Mouse (Mus musculus) limb, embryonic 14.5 days (tissue): ENCODE data around the gene Gm10642. TPM values are rescaled to one million over a fixed set of nuclear protein-coding genes. Genes with fewer than 3 reads are reported as not detected.

ENCODE experiments used
- ATAC-seq: fragments of 200-750 bp; cut with Nextera tagmentation; 2 replicates; pipeline ENCODE4 v1.8.0; 2017; ENCODE audit warnings: low read depth, moderate number of reproducible peaks, moderate TSS enrichment; ENCODE audit not compliant: low FRiP score
- DNase-seq: peaks from one replicate; pipeline ENCODE4 v3.0.0-alpha.2; 2015; ENCODE audit warnings: low spot score
- H3K27ac ChIP-seq: fragments of 300-500 bp; sonication (generic); replicated peaks from 2 replicates; pipeline ENCODE4 v1.5.1; 2014; ENCODE audit warnings: low read depth, mild to moderate bottlenecking, low read length, moderate library complexity, mixed read lengths
- H3K27me3 ChIP-seq: fragments of 300-500 bp; sonication (generic); 2 replicates; pipeline ENCODE4 v1.6.1; 2014; ENCODE audit warnings: low read length, mixed read lengths; ENCODE audit not compliant: control insufficient read depth, insufficient read depth
- H3K36me3 ChIP-seq: fragments of 300-500 bp; sonication (generic); 2 replicates; pipeline ENCODE4 v1.6.1; 2014; ENCODE audit warnings: mild to moderate bottlenecking, low read length, moderate library complexity, mixed read lengths; ENCODE audit not compliant: control insufficient read depth, insufficient read depth
- H3K4me1 ChIP-seq: fragments of 300-500 bp; sonication (generic); 2 replicates; pipeline ENCODE4 v1.6.1; 2014; ENCODE audit warnings: antibody characterized with exemption, low read length, mixed read lengths; ENCODE audit not compliant: control insufficient read depth, insufficient read depth
- H3K4me2 ChIP-seq: fragments of 300-500 bp; sonication (generic); replicated peaks from 2 replicates; pipeline ENCODE4 v1.6.1; 2014; ENCODE audit warnings: low read depth, mild to moderate bottlenecking, low read length, moderate library complexity; ENCODE audit not compliant: severe bottlenecking
- H3K4me3 ChIP-seq: fragments of 300-500 bp; sonication (generic); replicated peaks from 2 replicates; pipeline ENCODE4 v1.5.1; 2014; ENCODE audit warnings: low read length
- H3K9ac ChIP-seq: fragments of 300-500 bp; sonication (generic); 2 replicates; pipeline ENCODE4 v1.6.1; 2014; ENCODE audit warnings: mild to moderate bottlenecking, low read depth, low read length, moderate library complexity; ENCODE audit not compliant: severe bottlenecking
- H3K9me3 ChIP-seq: fragments of 300-500 bp; sonication (generic); 2 replicates; pipeline ENCODE4 v1.6.1; 2016; ENCODE audit warnings: low read length; ENCODE audit not compliant: control insufficient read depth
- POLR2A ChIP-seq: fragments of 200-500 bp; IDR thresholded peaks from 2 replicates; pipeline ENCODE4 v1.8.0; 2012; ENCODE audit warnings: inconsistent platforms, mild to moderate bottlenecking, moderate library complexity, borderline replicate concordance; ENCODE audit not compliant: insufficient read depth, insufficient read length; ENCODE audit errors: extremely low read depth
- WGBS: fragments of 180-500 bp; shearing (Covaris S2); extraction: QIAGEN DNeasy Blood & Tissue Kit; methylation state at CpG from one replicate; pipeline ENCODE4 v1.1.7; 2014; 5-methylcytosine and 5-hydroxymethylcytosine counted together
- polyA plus RNA-seq, 2 experiments: library from polyadenylated mRNA; depleted of rRNA in 1 of 2; stranded (reverse) in 1 of 2; unstranded in 1 of 2; fragments of >200 nt; fragmentation: Nextera tagmentation in 1 of 2; extraction: Ambion mirVana in 1 of 2; gene quantifications; 2 replicates each; pipeline versions ENCODE4 v1.2.1 to v1.2.3; 2012 to 2014

Gene Gm10642
- polyA plus RNA-seq, 2 experiments, result 0.30 to 0.65 TPM

- ATAC-seq, result no peak
- no peak for TF ChIP-seq POLR2A
Observed at GRCm38 (mm10) chr9:70668048-70668447, 12.0 kb downstream of the Gm10642 start.

DNA sequence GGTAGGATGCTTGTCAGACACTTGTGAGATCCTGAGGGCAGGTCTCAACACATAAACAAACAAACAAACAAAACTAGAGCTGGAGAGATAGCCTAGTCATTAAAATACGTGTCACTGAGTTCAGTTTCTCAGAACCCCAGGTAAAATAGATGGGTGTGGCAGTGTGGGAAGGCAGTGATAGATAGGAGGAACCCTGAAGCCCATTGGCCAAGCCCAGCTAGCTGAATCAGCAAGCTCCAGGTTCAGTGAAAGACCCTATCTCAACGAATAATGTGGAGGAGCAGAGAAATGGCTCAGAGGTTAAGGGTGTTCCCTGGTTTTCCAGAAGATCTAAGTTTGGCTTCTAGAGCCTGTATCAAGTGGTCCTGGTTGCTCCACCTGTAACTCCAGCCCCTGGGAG lies 13.1 kb downstream of the Gm10642 start:
- no peaks in the 10 kb centered on the region for H3K9me3 ChIP-seq
- H3K4me2 ChIP-seq, result no peak overlapping the region
- no peak overlapping the region for H3K27ac ChIP-seq
- DNase-seq (no peak), ATAC-seq (no peak)
- no peak for TF ChIP-seq POLR2A
- 57% methylated on average over 2 of the region's 2 CpGs for WGBS
- no peak overlapping the region for H3K4me3 ChIP-seq
- no peaks in the 10 kb centered on the region for H3K36me3 ChIP-seq
- no peaks in the 10 kb centered on the region for H3K4me1 ChIP-seq
- H3K27me3 ChIP-seq, result no peaks in the 10 kb centered on the region
- H3K9ac ChIP-seq, result no peak overlapping the region

More at GRCm38 (mm10) chr9:70668048-70668447, 12.0 kb downstream of the Gm10642 start:
- H3K4me3 ChIP-seq, result no peak overlapping the region
- no peak overlapping the region for H3K9ac ChIP-seq
- no peaks in the 10 kb centered on the region for H3K9me3 ChIP-seq
- H3K27ac ChIP-seq, result no peak overlapping the region
- DNase-seq, result no peak
- H3K36me3 ChIP-seq, result no peaks in the 10 kb centered on the region
- no peak overlapping the region for H3K4me2 ChIP-seq
- no peaks in the 10 kb centered on the region for H3K27me3 ChIP-seq
- H3K4me1 ChIP-seq, result no peaks in the 10 kb centered on the region

GRCm38 (mm10) chr9:70670381-70670780 lies 14.3 kb downstream of the Gm10642 start:
- H3K9me3 ChIP-seq, result no peaks in the 10 kb centered on the region
- ATAC-seq (no peak), DNase-seq (no peak)
- no peak overlapping the region for H3K4me2 ChIP-seq
- H3K9ac ChIP-seq, result no peak overlapping the region
- no peaks in the 10 kb centered on the region for H3K4me1 ChIP-seq
- no peak for TF ChIP-seq POLR2A
- WGBS, result 89% methylated on average over 6 of the region's 6 CpGs
- H3K36me3 ChIP-seq, result no peaks in the 10 kb centered on the region
- no peak overlapping the region for H3K4me3 ChIP-seq
- H3K27me3 ChIP-seq, result no peaks in the 10 kb centered on the region
- no peak overlapping the region for H3K27ac ChIP-seq

GRCm38 (mm10) chr9:70671278-70671677 lies 15.2 kb downstream of the Gm10642 start:
- Histone ChIP-seq H3K4me3 (no peak overlapping the region), H3K9ac (no peak overlapping the region), H3K27ac (no peak overlapping the region), H3K4me2 (no peak overlapping the region), H3K27me3 (no peaks in the 10 kb centered on the region), H3K9me3 (no peaks in the 10 kb centered on the region), H3K4me1 (no peaks in the 10 kb centered on the region), H3K36me3 (no peaks in the 10 kb centered on the region)
- WGBS, result 58% methylated on average over 6 of the region's 6 CpGs
- TF ChIP-seq POLR2A, result no peak
- no peak for ATAC-seq
- DNase-seq, result no peak

DNA sequence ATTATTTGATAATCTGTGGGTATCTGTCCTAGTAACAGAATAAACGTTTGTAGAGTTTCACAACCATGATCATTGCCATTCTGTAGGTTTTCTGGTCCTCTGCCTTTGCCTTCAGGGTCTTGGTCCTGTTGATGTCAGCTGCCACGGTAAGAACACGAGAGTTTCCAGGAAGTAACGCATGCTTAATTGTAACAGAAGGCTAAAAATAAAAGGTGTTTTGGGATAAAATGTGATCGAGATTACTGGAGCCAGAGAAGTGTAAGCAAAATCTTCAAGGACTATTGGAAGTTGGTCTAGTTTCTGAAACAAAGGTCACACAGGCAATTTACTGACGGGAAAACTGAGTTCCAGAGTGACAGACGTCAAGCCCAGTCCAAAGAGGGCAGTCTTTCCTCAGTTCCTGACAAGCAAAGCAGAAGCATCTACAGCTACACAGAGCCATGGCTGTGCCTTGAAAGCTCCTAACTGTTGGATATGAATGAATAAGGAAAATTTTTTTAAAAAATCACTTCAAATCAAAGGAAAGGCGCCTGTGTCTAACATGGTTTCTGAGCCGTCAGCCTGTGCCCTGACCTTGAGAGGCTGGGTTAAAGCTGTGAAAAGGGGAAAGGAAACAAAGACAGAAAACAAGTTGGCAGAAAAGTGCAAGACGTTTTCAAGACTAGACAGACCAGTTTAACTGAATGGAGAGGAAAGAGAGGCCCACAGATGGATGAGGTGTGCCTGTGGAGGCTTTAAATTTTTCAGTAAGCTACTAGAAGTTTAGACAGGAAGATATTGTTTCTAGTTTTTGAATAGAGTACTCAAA lies 15.9 kb downstream of the Gm10642 start:
- Histone ChIP-seq H3K4me1 (no peaks in the 10 kb centered on the region), H3K4me2 (no peak overlapping the region), H3K27ac (no peak overlapping the region), H3K36me3 (no peaks in the 10 kb centered on the region), H3K9me3 (no peaks in the 10 kb centered on the region), H3K27me3 (no peaks in the 10 kb centered on the region), H3K9ac (no peak overlapping the region), H3K4me3 (no peak overlapping the region)
- DNase-seq, result no peak
- no peak for ATAC-seq
- 47% methylated on average over 10 of the region's 10 CpGs for WGBS
- no peak for TF ChIP-seq POLR2A
